Mouse (Mus musculus) brain, embryonic 14.5 days (tissue): ENCODE data around the gene Cdca4. TPM values are rescaled to one million over a fixed set of nuclear protein-coding genes. Genes with fewer than 3 reads are reported as not detected.

ENCODE experiments used
- DNase-seq: peaks from one replicate; pipeline ENCODE4 v3.0.0-alpha.2; 2011; ENCODE audit warnings: low read depth
- CTCF ChIP-seq: fragments of 200-500 bp; IDR thresholded peaks from 2 replicates; pipeline ENCODE4 v1.5.1; 2012; ENCODE audit warnings: inconsistent platforms, mild to moderate bottlenecking, moderate library complexity, borderline replicate concordance; ENCODE audit not compliant: insufficient read depth, insufficient read length; ENCODE audit errors: extremely low read depth
- POLR2A ChIP-seq: fragments of 200-500 bp; IDR thresholded peaks from 2 replicates; pipeline ENCODE4 v1.6.1; 2012; ENCODE audit warnings: mild to moderate bottlenecking, inconsistent platforms, borderline replicate concordance; ENCODE audit not compliant: poor library complexity, insufficient read depth, insufficient read length, severe bottlenecking; ENCODE audit errors: extremely low read depth
- polyA plus RNA-seq: library from polyadenylated mRNA; depleted of rRNA; stranded (reverse); fragments of >200 nt; gene quantifications from 2 replicates; pipeline ENCODE4 v1.2.3, GENCODE M21; 2012; rRNA removed

Gene Cdca4
- polyA plus RNA-seq, 1 experiment, result 42.3 TPM

DNA sequence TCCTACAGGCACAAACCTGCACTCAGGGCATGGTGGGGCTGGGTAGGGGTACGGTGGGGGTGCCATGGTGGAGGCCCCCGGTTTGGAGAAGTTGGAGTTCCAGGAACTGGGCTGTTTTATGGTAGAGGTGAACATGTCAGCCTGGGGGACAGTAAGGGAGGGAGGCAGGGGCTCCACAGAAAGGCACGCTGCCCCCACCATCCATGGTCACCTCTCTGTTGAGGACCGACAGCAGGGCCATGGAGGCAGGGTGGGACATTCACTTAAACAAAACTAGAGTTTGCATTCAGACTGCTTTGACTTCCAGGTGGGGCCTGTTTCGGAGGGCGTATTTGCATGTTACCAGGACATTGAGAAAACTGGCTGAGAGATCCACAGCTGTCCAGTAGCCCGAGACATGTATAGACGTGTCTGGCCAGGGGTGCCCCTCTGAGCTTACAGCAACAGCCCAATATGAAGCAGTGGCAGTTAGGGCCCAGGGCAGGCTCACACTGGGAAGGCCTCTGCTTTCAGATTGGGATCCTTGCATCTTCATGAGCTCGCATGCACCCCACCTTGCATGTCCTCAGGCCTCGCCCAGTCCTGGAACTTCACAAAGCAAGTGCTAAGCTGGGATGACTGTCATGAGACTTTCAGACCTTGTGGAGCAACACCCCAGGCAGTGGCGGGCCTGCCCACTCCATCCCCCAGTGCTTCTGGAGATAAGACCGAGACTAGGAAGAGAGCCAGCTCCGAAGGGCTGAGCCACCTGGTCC, 35.4 kb downstream of the Cdca4 start:
- DNase-seq, result peak; percentile 40
- no peak for TF ChIP-seq CTCF
- no peak for TF ChIP-seq POLR2A

DNA sequence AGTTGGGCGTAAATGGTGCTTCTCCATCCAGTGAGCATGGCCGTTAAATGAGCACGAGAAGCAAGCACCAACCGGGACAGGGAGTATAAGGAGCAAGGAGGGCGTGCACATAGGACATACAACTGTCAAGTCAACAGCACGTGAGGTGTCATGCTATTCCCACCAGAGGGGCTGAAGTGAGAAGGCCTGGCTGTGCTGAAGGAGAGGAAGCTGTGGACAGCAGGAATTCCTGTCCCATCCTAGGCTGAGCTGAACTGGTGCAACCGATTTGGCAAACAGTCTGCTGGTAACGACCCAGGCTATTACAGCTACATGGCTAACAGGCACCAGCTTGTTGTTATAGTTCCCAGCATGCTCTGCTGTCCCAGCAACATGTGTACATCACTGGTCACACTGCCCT, 38.2 kb downstream of the Cdca4 start:
- no peak for TF ChIP-seq CTCF
- no peak for TF ChIP-seq POLR2A
- no peak for DNase-seq

DNA sequence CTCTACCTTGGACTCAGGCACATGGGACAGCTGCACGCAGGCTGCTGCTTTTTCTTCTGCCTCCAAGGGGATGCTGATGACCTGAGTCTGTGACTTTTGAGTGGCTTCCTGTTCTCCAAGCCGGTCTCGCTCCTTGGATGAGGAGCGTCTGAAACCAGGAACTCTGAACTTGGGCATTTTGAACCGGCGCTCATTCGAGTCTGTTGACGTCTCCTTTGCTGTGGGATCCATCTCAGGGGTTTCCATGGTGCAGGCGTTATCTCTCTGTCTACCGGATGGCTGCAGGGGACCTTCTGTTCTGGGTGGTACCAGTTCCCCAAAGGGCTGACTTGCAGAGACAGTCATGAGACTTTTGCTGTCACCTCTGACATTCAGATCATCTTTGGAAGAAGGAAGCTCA, 54.7 kb downstream of the Cdca4 start:
- DNase-seq, result no peak
- TF ChIP-seq POLR2A (no peak), CTCF (no peak)

GRCm38 (mm10) chr12:112774026-112774425, 55.2 kb downstream of the Cdca4 start:
- DNase-seq, result no peak
- TF ChIP-seq CTCF, result no peak
- no peak for TF ChIP-seq POLR2A

DNA sequence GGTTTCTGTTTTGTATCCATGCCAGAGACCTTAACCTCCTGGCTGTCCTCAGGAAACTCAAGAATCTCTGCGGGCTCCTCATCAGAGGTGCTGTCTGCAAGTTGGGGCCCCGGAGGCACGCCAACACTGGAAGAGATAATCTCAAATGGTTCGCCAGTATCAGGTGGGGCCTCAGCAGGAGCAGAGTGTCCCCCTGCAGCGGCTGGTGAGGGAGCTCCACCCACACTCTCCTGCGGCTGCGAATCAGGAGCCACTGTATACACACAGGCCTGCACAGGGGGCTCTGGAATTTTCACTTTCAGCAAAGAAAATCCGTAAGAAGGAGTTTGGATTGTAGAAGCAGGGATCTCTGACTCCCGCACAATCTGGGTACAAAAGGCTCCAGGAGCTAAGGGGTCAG, 55.9 kb downstream of the Cdca4 start:
- TF ChIP-seq POLR2A (no peak), CTCF (no peak)
- no peak for DNase-seq

DNA sequence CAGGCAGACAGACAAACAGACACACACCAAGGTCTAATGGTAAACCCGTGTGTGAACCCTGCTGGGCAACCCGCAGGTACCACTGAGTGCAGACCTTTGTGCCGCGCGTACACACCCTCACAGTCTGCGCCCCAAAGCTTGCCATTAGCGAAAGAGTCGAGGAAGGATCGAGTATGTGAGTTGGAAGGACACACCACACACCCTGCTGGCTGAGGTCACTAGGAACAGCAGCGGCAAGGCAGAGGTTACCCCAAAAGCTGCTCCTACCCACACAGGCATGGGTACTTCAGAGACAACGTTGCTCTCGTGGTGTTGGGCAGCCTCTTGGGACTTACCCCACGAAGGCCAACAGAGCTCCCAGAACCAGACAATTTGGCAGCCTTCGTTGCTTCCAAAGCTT, 56.9 kb downstream of the Cdca4 start:
- no peak for TF ChIP-seq CTCF
- no peak for TF ChIP-seq POLR2A
- no peak for DNase-seq

DNA sequence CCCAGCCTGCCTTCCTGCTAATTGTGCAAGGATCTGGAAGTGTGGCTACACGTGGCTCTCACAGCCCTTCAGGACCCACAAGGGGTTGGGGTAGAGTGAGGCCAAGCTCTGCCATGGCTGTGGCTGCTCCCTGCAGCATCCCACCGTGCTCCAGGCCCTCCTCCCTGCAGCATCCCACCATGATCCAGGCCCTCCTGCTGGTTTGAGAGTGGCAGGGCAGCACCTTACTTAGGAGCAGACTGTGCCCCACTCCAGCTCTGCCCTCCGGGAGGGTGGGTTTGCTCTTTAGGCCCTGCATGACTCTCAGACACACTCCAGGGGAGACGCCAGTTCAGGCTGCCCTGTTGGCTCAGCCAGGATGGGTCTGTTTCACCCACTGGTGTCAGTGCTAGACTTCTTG, 58.8 kb downstream of the Cdca4 start:
- no peak for DNase-seq
- no peak for TF ChIP-seq CTCF
- TF ChIP-seq POLR2A, result no peak

Other genes with a start within 250 kb of the Cdca4 start
- 7.8 and 8.4 TPM in 2 replicates for gene Inf2, start 240.6 kb downstream of the Cdca4 start, polyA plus RNA-seq
- gene Adssl1, start 209.4 kb downstream of the Cdca4 start, polyA plus RNA-seq, result 2.3 and 4.4 TPM in 2 replicates
- gene Siva1, start 184.7 kb downstream of the Cdca4 start, polyA plus RNA-seq, result 57.4 and 98.6 TPM in 2 replicates
- 303 and 319 TPM in 2 replicates for gene Akt1, start 154.5 kb downstream of the Cdca4 start, polyA plus RNA-seq
- gene Zbtb42, start 150.6 kb downstream of the Cdca4 start, polyA plus RNA-seq, result 2.6 and 5.0 TPM in 2 replicates
- gene Cep170b, start 109.0 kb downstream of the Cdca4 start, polyA plus RNA-seq, result 48.8 and 82.9 TPM in 2 replicates
- gene Pld4, start 68.8 kb downstream of the Cdca4 start, polyA plus RNA-seq, result 6.5 and 6.8 TPM in 2 replicates
- 1.1 and 1.6 TPM in 2 replicates for gene Ahnak2, start 26.8 kb downstream of the Cdca4 start, polyA plus RNA-seq
- 13.6 and 14.7 TPM in 2 replicates for gene Clba1, start 20.5 kb downstream of the Cdca4 start, polyA plus RNA-seq
- 0.05 and 0.07 TPM in 2 replicates for gene Gpr132, start 38.8 kb upstream of the Cdca4 start, polyA plus RNA-seq
- 46.1 and 74.7 TPM in 2 replicates for gene Jag2, start 100.4 kb upstream of the Cdca4 start, polyA plus RNA-seq
- gene Nudt14, start 112.7 kb upstream of the Cdca4 start, polyA plus RNA-seq, result 34.9 and 47.3 TPM in 2 replicates
- 61.4 and 61.7 TPM in 2 replicates for gene Btbd6, start 147.1 kb upstream of the Cdca4 start, polyA plus RNA-seq
- 63.9 and 67.1 TPM in 2 replicates for gene Brf1, start 171.3 kb upstream of the Cdca4 start, polyA plus RNA-seq
- gene Pacs2, start 185.1 kb upstream of the Cdca4 start, polyA plus RNA-seq, result 81.8 and 109 TPM in 2 replicates
- gene Tex22, start 245.1 kb upstream of the Cdca4 start, polyA plus RNA-seq, result 0.14 and 0.34 TPM in 2 replicates